Mouse (Mus musculus): Measurements from ENCODE around the gene Luc7l3.

Luc7l3 gene

DNA sequence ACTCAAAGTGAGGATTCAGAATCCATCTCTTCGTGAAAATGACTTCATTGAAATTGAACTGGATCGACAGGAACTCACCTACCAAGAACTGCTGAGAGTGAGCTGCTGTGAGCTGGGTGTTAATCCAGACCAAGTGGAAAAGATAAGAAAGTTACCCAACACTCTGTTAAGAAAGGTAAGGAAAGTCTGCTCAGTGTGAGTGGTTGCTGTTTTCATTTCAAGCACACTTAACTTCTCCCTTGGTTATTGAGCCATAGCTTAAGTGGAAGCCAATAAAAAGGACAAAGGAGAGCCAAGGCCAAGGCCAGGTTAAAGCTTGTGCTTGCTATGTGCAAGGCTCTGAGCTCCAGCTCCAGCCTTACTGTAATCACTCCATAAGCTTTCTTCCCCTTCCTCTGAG, 16.6 kb upstream of the Luc7l3 start:
- DNase-seq (ENCODE audit: low spot score in 2 of 2), result no peak

DNA sequence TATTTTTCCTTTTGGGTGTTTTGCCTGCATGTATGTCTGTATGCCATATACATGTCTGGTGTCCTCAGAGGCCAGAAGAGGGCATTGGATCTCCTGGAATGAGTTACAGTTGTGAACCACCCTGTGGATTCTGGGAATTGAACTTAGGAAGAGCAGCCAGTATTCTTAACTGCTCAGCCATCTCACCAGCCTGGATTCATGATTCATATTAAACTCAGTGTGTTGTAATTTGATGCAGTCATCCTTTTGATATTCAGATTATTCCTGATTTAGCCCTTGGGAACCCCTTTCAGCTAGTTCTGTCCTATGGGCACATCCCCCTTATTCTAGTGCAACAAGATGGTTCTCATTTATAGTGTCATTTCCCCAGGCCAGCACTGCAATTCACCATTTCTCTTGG, 14.8 kb upstream of the Luc7l3 start:
- no peak for DNase-seq (ENCODE audit: low spot score in 2 of 2)

- no peak for DNase-seq (ENCODE audit: low spot score in 2 of 2)
These were observed 12.7 kb upstream of the Luc7l3 start for GRCm38 (mm10) chr11:94334386-94334968.

GRCm38 (mm10) chr11:94332726-94333125, 10.9 kb upstream of the Luc7l3 start:
- DNase-seq (ENCODE audit: low spot score in 2 of 2), result no peak

DNA sequence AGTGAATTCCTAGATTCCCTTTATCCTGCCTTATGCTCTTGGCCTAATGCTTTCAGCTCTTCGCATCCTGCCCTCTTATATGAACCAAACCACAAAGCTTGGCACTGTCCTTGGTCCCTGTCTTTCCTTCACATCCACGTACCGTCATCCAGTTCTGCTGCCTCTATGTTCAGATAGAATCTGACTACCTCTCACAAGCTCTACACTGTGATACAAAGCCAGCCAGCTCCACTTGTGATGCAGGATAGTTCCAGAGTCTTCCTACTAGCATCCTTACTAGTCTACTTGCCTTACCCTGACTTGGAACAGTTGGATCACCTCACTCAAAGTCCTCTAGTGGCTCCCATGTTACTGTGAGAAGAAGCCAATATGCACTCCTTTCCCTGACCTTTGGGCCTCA, 8.4 kb upstream of the Luc7l3 start:
- no peak for DNase-seq (ENCODE audit: low spot score in 2 of 2)

GRCm38 (mm10) chr11:94329270-94329891, 7.6 kb upstream of the Luc7l3 start:
- DNase-seq (ENCODE audit: low spot score in 2 of 2), result peak; percentile 85 to 87

DNA sequence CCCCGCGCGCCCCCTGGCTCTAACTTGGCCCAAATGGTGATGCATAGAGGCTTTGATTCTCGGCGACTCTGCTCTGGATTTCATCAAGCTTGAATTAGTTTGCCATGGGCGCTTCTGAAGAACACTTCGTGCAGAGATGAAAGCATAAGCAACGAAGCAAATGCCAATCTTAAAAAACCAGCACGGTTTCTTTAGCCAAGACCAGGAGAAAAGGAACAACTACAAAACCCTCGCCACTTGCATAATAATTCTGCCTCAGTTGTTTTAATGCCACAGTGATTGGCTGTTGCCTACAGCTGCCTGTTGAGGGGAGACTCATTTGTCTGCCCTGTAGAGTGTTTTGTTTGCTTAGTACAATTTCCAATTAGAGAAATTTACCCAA, 6.8 kb upstream of the Luc7l3 start:
- peak in 1 of 2 experiments; percentile 64 for DNase-seq (ENCODE audit: low spot score in 2 of 2)

DNA sequence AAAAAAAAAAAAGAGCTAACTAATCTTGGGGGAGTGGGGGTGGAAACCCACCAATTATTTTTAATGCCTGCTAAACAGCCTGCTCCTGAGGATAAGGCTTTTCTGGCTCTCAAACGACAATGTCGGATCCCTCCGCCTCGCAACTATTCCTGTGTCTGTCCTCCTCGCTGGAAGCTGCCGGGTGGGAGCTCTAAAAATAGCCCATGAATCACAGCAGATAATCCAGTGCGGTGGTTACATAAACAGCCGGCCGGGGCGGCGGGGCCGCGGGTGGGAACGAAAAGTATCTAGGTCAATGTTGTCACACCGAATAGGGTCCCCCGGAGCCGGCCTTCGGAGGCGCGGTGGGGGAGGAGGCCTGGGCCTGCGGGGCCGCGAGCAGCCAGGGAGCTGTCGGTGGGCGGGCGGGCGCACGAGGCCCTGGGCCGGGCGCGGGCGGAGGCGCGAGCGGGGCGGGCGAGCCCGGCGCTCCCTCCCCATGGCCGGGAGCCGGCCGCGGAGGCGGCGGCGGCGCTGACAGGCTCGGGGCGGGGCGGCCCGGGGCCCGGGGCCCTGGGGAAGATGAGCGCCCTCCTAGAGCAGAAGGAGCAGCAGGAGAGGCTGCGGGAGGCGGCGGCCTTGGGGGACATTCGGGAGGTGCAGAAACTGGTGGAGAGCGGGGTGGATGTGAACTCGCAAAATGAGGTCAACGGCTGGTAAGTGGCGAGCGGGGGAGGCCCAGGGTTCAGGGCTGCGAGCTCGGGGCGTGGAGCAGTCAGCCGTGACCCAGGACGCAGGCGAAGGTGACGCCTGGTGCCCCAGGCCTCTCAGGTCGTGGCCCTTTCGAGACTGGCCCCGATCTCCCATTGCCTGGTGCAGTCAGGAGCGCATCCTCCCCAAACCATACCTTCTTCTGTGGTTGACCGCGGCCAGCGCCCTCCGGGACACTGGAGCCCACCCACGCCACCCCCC, 6.2 kb upstream of the Luc7l3 start, which contains the start of gene Ankrd40:
Gene Ankrd40 (plus strand): TSS at position 309 of the 951 bp plus-strand sequence.
- DNase-seq (ENCODE audit: low spot score in 2 of 2), result peak; percentile 98

DNA sequence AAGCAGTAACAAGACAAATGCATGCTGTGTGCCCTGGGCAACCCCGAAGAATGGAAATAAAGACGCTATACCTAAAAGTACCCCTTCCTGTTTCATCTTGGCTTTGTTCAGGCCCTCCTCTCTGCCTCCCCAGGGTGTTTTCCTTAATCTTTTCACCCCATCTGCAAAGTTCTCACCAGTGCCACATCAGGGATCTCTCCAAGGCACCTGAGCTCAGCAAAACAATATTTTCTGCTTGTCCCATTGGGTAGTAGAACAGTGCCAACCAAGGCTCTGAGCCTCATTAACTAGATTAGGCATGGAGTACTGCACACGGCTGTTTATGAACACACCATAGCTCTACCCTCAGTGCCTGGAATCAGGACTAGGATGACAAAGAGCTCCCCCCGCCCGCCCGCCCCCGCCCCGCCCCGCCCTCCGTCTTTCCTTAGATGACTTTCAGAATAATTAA, 5.2 kb upstream of the Luc7l3 start:
- DNase-seq (ENCODE audit: low spot score in 2 of 2), result peak in 1 of 2 experiments; percentile 51

GRCm38 (mm10) chr11:94324618-94325017, 2.8 kb upstream of the Luc7l3 start:
- no peak for DNase-seq (ENCODE audit: low spot score in 2 of 2)

- no peak for DNase-seq (ENCODE audit: low spot score in 2 of 2)
These were observed 1.6 kb upstream of the Luc7l3 start for GRCm38 (mm10) chr11:94323271-94323925.

DNA sequence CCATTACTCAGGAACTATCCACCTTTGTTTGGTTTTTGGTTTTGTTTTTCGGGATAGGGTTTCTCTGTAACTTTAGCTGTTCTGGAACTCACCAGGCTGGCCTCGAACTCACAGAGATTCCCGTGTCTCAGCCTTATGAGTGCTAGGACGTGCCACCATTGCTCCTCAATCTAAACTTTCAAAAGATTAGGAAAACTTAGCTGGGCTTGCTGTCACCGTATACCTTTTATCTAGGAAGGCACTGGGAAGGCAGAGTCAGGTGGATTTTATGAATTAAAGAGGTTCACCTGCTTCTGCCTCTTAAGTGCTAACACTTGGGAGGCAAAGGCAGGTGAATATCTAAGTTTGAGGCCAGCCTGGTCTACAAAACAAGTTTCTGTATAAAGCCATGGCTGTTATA, 848 bp upstream of the Luc7l3 start:
- no peak for DNase-seq (ENCODE audit: low spot score in 2 of 2)

GRCm38 (mm10) chr11:94320969-94321930, 538 bp downstream of the Luc7l3 start:
- DNase-seq (ENCODE audit: low spot score in 2 of 2), result peak in 1 of 2 experiments; percentile 68

GRCm38 (mm10) chr11:94318056-94318455, 3.7 kb downstream of the Luc7l3 start:
- no peak for DNase-seq (ENCODE audit: low spot score in 2 of 2)

DNA sequence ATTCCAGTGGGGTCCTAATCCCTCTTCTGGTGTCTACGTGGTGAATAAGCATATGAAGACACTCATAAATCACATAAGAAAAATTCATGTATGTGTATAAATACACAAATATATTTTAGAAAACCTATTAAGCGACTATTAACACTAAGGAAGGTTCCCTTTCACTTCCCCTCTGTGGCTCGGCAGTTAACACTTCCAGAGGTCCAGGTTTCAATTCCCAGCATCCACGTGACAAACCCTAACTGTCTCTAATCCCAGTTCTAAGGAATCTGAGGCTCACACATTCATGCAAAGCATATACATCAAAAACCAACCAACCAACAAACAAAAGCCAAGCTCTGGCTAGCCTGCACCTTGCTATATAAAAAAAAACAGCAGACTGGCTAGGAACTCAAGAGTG, 4.3 kb downstream of the Luc7l3 start:
- no peak for DNase-seq (ENCODE audit: low spot score in 2 of 2)

DNA sequence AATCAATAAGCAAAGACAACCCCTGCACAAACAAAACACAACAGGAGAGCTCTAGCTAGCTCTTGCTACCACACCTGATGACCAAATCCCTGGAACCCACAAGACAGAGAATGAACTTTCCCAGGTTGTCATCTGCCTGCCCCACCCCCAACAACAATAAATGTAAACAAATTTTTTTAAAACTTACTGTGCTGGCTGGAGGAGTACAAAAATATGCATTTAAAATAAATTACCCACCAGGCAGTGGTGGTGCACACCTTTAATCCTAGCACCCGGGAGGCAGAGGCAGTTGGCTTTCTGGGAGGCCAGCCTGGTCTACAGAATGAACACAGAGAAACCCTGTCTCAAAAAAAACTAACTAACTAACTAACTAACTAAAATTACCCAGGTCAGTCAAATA, 4.8 kb downstream of the Luc7l3 start:
- no peak for DNase-seq (ENCODE audit: low spot score in 2 of 2)

GRCm38 (mm10) chr11:94316528-94316927, 5.3 kb downstream of the Luc7l3 start:
- DNase-seq (ENCODE audit: low spot score in 2 of 2), result no peak

DNA sequence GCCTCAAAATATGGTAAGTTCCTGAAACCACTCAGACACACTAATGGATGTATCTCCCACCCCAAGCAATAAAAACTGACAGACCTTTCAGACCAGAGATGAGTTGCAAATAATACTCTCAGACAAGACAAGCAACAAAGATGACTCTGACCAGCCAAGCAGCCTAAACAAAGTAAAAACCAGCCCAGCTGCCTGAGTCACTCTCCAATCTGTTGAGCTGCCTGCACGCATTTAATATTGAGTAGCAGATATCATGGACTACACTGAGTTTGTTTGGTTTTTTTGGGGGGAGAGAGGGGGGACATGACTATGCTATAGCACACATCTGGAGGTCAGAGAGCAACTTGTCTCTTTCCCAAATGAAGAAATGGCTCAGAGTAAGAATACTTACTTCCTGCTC, 6.5 kb downstream of the Luc7l3 start:
- no peak for DNase-seq (ENCODE audit: low spot score in 2 of 2)

DNA sequence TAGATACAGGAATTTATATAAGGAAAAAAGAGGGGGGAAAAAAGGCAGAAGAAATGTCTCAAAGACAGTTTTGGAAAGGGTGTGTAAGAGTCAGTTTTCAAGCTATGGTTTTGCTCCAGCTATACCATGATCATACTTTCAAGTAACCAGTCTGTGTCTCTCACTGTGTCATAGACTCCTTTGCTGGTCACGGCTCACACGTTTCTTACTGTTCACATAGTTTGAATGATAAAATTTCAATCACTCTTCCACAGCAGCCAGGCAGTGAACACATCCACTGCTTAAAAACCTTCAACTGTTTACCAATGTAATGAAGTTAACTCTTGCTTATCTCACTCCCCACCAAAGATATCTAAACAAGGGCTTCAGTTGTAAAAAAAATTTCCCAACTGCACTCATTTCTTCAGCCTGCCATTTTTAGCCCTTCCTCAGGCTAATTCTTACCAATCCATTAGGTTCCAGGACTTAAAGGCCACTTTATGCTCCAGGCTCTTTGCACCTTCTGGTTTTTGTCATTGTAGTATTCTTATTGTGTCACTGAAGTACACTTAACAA, 7.6 kb downstream of the Luc7l3 start:
- DNase-seq (ENCODE audit: low spot score in 2 of 2), result no peak

GRCm38 (mm10) chr11:94312733-94313132, 9.1 kb downstream of the Luc7l3 start:
- no peak for DNase-seq (ENCODE audit: low spot score in 2 of 2)

All from right cerebral cortex, postnatal 10 days (tissue).